Mouse (Mus musculus) heart, adult 2 months (tissue): ENCODE measurements around the gene Hnrnpab. TPM values are rescaled to one million over a fixed set of nuclear protein-coding genes. Genes with fewer than 3 reads are reported as not detected.

ENCODE experiments used
- DNase-seq, 2 experiments: peaks; one replicate each; pipeline ENCODE4 v3.0.0; 2021
- H3K27ac ChIP-seq: fragments of 200-600 bp; 2 replicates; pipeline ENCODE4 v1.8.1; 2022
- H3K27me3 ChIP-seq: fragments of 200-500 bp; 2 replicates; pipeline ENCODE4 v1.6.1; 2012; ENCODE audit warnings: mild to moderate bottlenecking, low read length, inconsistent platforms, mixed read lengths; ENCODE audit not compliant: control insufficient read depth, insufficient read depth
- H3K36me3 ChIP-seq: fragments of 200-500 bp; 2 replicates; pipeline ENCODE4 v1.6.1; 2012; ENCODE audit warnings: low read length, inconsistent platforms; ENCODE audit not compliant: control insufficient read depth, insufficient read depth
- H3K4me1 ChIP-seq: fragments of 200-500 bp; 2 replicates; pipeline ENCODE4 v1.6.1; 2011; ENCODE audit warnings: low read length; ENCODE audit not compliant: control insufficient read depth, insufficient read depth
- H3K4me3 ChIP-seq: fragments of 200-600 bp; 2 replicates; pipeline ENCODE4 v1.8.1; 2022
- H3K79me2 ChIP-seq: fragments of 200-500 bp; replicated peaks from 2 replicates; pipeline ENCODE4 v1.6.1; 2012; ENCODE audit warnings: mild to moderate bottlenecking, inconsistent platforms, low read length, moderate library complexity, mixed read lengths; ENCODE audit not compliant: control insufficient read depth, insufficient read depth
- H3K9ac ChIP-seq: fragments of 200-500 bp; 2 replicates; pipeline ENCODE4 v1.6.1; 2012; ENCODE audit warnings: low read depth, mild to moderate bottlenecking, control low read depth, inconsistent platforms, low read length, mixed read lengths
- CTCF ChIP-seq: fragments of 200-600 bp; IDR thresholded peaks from 2 replicates; pipeline ENCODE4 v1.8.1; 2022; ENCODE audit warnings: antibody characterized with exemption, mild to moderate bottlenecking, moderate library complexity
- EP300 ChIP-seq: fragments of 200-500 bp; IDR thresholded peaks from 2 replicates; pipeline ENCODE4 v1.6.1; 2011; ENCODE audit warnings: low read depth, low read length, control low read depth; ENCODE audit not compliant: insufficient read depth
- POLR2A ChIP-seq: fragments of 200-500 bp; IDR thresholded peaks from 2 replicates; pipeline ENCODE4 v1.6.1; 2011; ENCODE audit warnings: mild to moderate bottlenecking, low read depth, low read length, control low read depth; ENCODE audit not compliant: insufficient read depth
- WGBS: fragments of 180-500 bp; shearing (Covaris S2); methylation state at CpG from one replicate; pipeline ENCODE4 v1.1.7; 2018; 5-methylcytosine and 5-hydroxymethylcytosine counted together
- intact Hi-C: fragments of 180-260 bp; cut with DNase I; formaldehyde crosslinking; loops from one replicate; pipeline ENCODE4 v1.15.1; 2025
- polyA plus RNA-seq: library from polyadenylated mRNA; depleted of rRNA; stranded (reverse); fragments of >200 nt; gene quantifications from 2 replicates; pipeline ENCODE4 v1.2.3, GENCODE M21; 2012; rRNA removed
- total RNA-seq, 2 experiments: library from RNA; stranded (reverse); gene quantifications; 2 replicates each; pipeline ENCODE4 v1.2.3; 2021

Hnrnpab gene
- total and polyA plus RNA-seq, 3 experiments, result 68.4 to 145 (median 132) TPM

DNA sequence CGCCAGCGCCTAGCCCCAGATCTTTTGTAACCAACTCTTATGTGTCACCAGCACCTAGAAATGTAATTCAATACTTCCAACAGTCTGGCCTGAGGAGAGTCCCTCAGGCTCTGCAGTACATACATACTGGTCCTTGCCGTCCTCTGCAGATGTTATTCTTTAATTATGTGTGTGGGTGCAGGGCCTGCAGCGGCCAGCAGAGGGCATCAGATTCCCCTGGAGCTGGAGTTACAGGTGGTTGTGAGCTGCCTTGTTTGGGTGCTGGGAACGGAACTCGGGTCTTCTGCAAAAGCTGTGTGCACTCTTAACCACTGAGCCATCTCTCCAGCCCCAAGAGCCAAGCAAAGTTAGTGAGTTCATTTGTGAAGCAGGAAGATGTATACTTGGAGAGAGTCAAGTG lies 40.7 kb downstream of the Hnrnpab start:
- Histone ChIP-seq H3K27me3 (no peaks in the 10 kb centered on the region), H3K36me3 (no peaks in the 10 kb centered on the region), H3K4me3 (no peak overlapping the region), H3K4me1 (no peaks in the 10 kb centered on the region), H3K79me2 (no peaks in the 10 kb centered on the region), H3K27ac (no peak overlapping the region), H3K9ac (no peak overlapping the region)
- no peak for DNase-seq
- TF ChIP-seq CTCF (peak; percentile 28; the same call in 1 of the 2 replicates), POLR2A (no peak)
- intact Hi-C loops, result no loop called here
- 87% methylated on average over 6 of the region's 6 CpGs for WGBS

DNA sequence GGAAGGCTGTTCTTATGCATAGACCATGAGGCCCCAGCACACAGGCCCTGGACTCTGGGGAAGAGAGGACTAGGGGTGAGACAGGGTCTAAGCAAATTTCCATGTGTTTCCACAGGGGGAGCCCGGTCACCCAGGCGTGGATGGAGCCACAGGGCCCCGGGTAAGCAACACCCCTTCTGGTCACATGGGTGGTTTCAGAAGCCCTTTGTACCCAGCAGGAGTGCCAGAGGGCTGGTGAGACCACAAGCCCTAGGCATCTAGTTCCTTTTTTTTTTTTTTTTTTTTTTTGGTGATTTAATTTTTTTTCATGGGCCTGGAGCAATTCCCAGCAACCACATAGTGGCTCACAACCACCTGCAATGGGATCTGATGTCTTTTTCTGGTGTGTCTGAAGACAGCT lies 41.6 kb downstream of the Hnrnpab start:
- TF ChIP-seq CTCF (no peak), EP300 (no peak), POLR2A (no peak)
- DNase-seq, result no peak
- intact Hi-C loops, result no loop called here
- H3K36me3 ChIP-seq, result no peaks in the 10 kb centered on the region
- H3K4me3 ChIP-seq, result no peak overlapping the region
- no peak overlapping the region for H3K9ac ChIP-seq
- H3K27me3 ChIP-seq, result no peaks in the 10 kb centered on the region
- H3K79me2 ChIP-seq, result no peaks in the 10 kb centered on the region
- no peak overlapping the region for H3K27ac ChIP-seq
- WGBS, result 47% methylated on average over 3 of the region's 3 CpGs
- H3K4me1 ChIP-seq, result no peaks in the 10 kb centered on the region

DNA sequence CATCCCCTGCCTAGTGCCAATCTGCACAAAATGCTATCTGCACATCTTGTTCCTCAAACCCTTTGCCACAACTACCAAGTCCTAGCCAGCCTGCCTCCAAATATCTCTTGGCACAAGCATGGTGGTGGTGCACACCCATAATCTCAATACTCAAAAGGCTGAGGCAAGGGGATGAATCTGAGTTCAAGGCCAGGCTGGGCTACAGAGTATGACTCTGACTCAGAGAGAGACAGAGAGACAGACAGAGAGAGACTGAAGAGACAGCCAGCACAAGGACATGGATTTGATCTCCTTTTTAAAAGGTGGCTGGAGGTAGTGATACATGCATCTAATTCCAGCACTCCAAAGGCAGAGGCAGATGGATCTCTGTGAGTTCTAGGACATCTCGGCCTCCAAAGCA lies 43.4 kb downstream of the Hnrnpab start:
- no peaks in the 10 kb centered on the region for H3K27me3 ChIP-seq
- H3K36me3 ChIP-seq, result no peaks in the 10 kb centered on the region
- no peak overlapping the region for H3K27ac ChIP-seq
- WGBS, result 81% methylated on average over 1 of the region's 1 CpGs
- intact Hi-C loops, result no loop called here
- no peak for TF ChIP-seq EP300
- TF ChIP-seq POLR2A, result no peak
- no peak for TF ChIP-seq CTCF
- no peak overlapping the region for H3K4me3 ChIP-seq
- no peak for DNase-seq
- no peak overlapping the region for H3K9ac ChIP-seq
- no peaks in the 10 kb centered on the region for H3K4me1 ChIP-seq
- H3K79me2 ChIP-seq, result no peaks in the 10 kb centered on the region

DNA sequence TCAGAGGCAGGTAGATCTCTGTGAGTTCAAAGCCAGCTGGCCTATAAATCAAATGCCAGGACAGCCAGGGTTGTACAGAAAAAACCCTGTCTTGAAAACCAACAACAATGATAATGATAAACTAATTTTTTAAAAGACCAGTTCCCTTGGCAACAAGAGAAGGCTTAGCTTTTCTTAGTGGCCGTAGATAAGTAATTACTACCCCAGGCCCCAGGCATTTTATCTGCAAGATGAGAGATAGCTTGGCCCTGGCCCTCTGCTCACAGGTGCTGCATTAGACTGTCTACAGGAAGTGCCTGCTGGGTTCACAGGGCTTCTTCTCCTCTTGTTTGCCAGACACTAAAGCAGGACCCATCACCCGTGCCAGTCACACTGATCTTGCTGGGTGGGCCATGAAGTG lies 51.6 kb downstream of the Hnrnpab start:
- WGBS, result 76% methylated on average over 2 of the region's 2 CpGs
- no peak overlapping the region for H3K4me3 ChIP-seq
- H3K9ac ChIP-seq, result no peak overlapping the region
- no peaks in the 10 kb centered on the region for H3K36me3 ChIP-seq
- no peaks in the 10 kb centered on the region for H3K79me2 ChIP-seq
- TF ChIP-seq EP300 (no peak), CTCF (no peak), POLR2A (no peak)
- intact Hi-C loops, result no loop called here
- no peaks in the 10 kb centered on the region for H3K4me1 ChIP-seq
- no peak for DNase-seq
- H3K27ac ChIP-seq, result no peak overlapping the region
- H3K27me3 ChIP-seq, result no peaks in the 10 kb centered on the region

DNA sequence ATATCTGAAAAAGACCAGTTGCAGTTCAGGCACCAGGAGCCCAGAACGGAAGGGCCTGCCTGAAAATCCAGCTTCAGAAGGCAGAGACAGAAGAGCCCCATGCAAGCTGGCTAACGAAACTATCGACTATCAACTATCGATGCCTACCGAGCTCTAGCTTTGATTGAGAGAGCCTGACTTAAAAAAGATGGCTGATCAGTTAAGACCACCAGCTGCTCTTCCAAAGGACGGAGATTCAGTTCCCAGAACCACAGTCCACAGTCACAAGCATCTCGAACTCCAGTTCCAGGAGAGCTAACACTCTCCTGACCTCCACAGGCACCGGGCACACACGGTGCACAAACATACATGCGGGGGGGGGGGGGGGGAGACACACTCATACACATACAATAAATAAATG lies 52.1 kb downstream of the Hnrnpab start:
- no peaks in the 10 kb centered on the region for H3K36me3 ChIP-seq
- no peak overlapping the region for H3K4me3 ChIP-seq
- no peaks in the 10 kb centered on the region for H3K27me3 ChIP-seq
- intact Hi-C loops, result no loop called here
- no peak overlapping the region for H3K27ac ChIP-seq
- no peak for TF ChIP-seq CTCF
- TF ChIP-seq POLR2A, result no peak
- TF ChIP-seq EP300, result no peak
- WGBS, result 66% methylated on average over 10 of the region's 10 CpGs
- H3K79me2 ChIP-seq, result no peaks in the 10 kb centered on the region
- H3K4me1 ChIP-seq, result no peaks in the 10 kb centered on the region
- no peak overlapping the region for H3K9ac ChIP-seq
- no peak for DNase-seq

DNA sequence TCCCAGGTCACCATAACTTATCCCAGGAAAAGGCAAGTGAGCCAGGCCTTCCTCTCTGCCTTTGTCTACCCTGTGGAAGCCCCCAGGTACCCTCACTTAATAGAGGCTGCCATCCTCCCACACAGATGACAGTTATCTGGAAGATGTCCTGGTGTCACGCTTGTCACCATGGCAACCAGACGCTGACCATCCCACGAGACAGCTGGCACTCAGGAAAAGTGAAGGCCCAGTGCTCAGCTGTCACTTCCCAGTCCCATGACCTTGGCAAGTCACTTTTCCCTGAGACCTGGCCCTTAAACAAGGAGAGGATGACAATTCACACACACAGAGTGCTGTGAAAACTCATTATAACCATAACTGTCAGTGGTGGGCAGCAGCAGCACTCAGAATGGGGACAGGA lies 54.6 kb downstream of the Hnrnpab start:
- TF ChIP-seq CTCF, result no peak
- Histone ChIP-seq H3K4me1 (no peaks in the 10 kb centered on the region), H3K4me3 (no peak overlapping the region), H3K36me3 (no peaks in the 10 kb centered on the region), H3K27ac (no peak overlapping the region), H3K27me3 (no peaks in the 10 kb centered on the region), H3K9ac (no peak overlapping the region), H3K79me2 (no peaks in the 10 kb centered on the region)
- no peak for DNase-seq
- 60% methylated on average over 3 of the region's 3 CpGs for WGBS
- intact Hi-C loops, result no loop called here

DNA sequence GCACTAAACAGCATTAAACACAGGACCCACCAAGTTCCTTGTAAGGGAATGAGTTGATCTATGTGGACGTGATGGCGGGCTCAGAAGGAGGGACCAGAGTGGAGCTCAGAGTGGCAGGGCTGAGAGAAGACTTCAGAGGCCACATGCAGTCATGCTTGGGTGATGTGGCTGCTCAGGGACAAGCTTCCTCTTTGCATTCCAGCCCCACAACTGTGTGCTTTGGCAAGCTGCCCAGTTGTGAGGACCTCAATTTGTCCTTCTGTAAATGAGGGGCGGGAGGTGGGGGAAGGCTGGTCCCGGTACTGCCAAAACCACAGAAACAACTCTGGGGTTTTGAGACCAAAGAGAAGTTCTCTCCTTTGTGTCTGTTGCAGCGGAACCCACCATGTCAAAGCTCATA lies 55.4 kb downstream of the Hnrnpab start:
- no peaks in the 10 kb centered on the region for H3K27me3 ChIP-seq
- intact Hi-C loops, result no loop called here
- no peak overlapping the region for H3K9ac ChIP-seq
- no peak for DNase-seq
- H3K79me2 ChIP-seq, result no peaks in the 10 kb centered on the region
- no peak overlapping the region for H3K4me3 ChIP-seq
- no peaks in the 10 kb centered on the region for H3K36me3 ChIP-seq
- no peak overlapping the region for H3K27ac ChIP-seq
- TF ChIP-seq CTCF (no peak), EP300 (no peak), POLR2A (no peak)
- 33% methylated on average over 5 of the region's 5 CpGs for WGBS
- H3K4me1 ChIP-seq, result no peaks in the 10 kb centered on the region

Other genes starting within 250 kb of the Hnrnpab start
- gene Phykpl, start 22.1 kb downstream of the Hnrnpab start, total RNA-seq, result 1 to 10 TPM; 6.9 to 8.9 TPM
- gene Phykpl, start 22.1 kb downstream of the Hnrnpab start, polyA plus RNA-seq, result 16.8 and 17.0 TPM in 2 replicates
- gene Nhp2, start 12.9 kb upstream of the Hnrnpab start, total RNA-seq, result 10 to 100 TPM; 18.4 to 24.8 TPM
- gene Nhp2, start 12.9 kb upstream of the Hnrnpab start, polyA plus RNA-seq, result 18.5 and 19.0 TPM in 2 replicates
- 10 to 100 TPM; 14.0 to 15.0 TPM for gene Rmnd5b, start 29.0 kb upstream of the Hnrnpab start, total RNA-seq
- 24.8 and 32.8 TPM in 2 replicates for gene Rmnd5b, start 29.0 kb upstream of the Hnrnpab start, polyA plus RNA-seq
- 10 to 100 TPM; 10.2 to 10.7 TPM for gene N4bp3, start 44.0 kb upstream of the Hnrnpab start, total RNA-seq
- gene N4bp3, start 44.0 kb upstream of the Hnrnpab start, polyA plus RNA-seq, result 8.2 and 8.6 TPM in 2 replicates
- gene D930048N14Rik, start 44.1 kb upstream of the Hnrnpab start, total RNA-seq, result under 1 TPM; 0.60 to 0.68 TPM
- 3.7 and 5.0 TPM in 2 replicates for gene D930048N14Rik, start 44.1 kb upstream of the Hnrnpab start, polyA plus RNA-seq
- gene 0610009B22Rik, start 82.0 kb upstream of the Hnrnpab start, total RNA-seq, result 10 to 100 TPM; 41.7 to 42.3 TPM
- 25.1 and 40.7 TPM in 2 replicates for gene 0610009B22Rik, start 82.0 kb upstream of the Hnrnpab start, polyA plus RNA-seq
- gene Sec24a, start 156.8 kb upstream of the Hnrnpab start, total RNA-seq, result 10 to 100 TPM; 15.3 to 16.6 TPM
- gene Sec24a, start 156.8 kb upstream of the Hnrnpab start, polyA plus RNA-seq, result 9.3 and 12.3 TPM in 2 replicates
- 100 to 1,000 TPM; 123 to 149 TPM for gene Sar1b, start 156.8 kb upstream of the Hnrnpab start, total RNA-seq
- 64.2 and 131 TPM in 2 replicates for gene Sar1b, start 156.8 kb upstream of the Hnrnpab start, polyA plus RNA-seq